Mouse (Mus musculus): ENCODE data around the gene Cdk9.

GRCm38 (mm10) chr2:32667775-32668174 lies 45.1 kb downstream of the Cdk9 start:
- TF ChIP-seq USF1 (IDR thresholded peaks at IDR 0.05; ENCODE audit: low read depth) (no peak), CTCF (IDR thresholded peaks at IDR 0.05; ENCODE audit: control insufficient read depth, insufficient read depth, insufficient read length) (no peak), CEBPB (IDR thresholded peaks at IDR 0.05; ENCODE audit: low read depth) (no peak)
